Mouse (Mus musculus) kidney, embryonic 16.5 days (tissue): ENCODE measurements at regions not wholly inside any gene's neighbourhood (a gene's known extent, or its start where the extent isn't known, plus 50 kb on each side); places are given as distances from the start of the nearest gene placed in this dataset.

Experiments used
- ATAC-seq: fragments of 200-750 bp; cut with Nextera tagmentation; 2 replicates; pipeline ENCODE4 v1.8.0; 2017; ENCODE audit warnings: moderate TSS enrichment; ENCODE audit not compliant: low FRiP score, low TSS enrichment
- H3K27ac ChIP-seq: fragments of 300-500 bp; sonication (generic); 2 replicates; pipeline ENCODE4 v1.5.1; 2014; ENCODE audit warnings: low read length
- H3K27me3 ChIP-seq: fragments of 300-500 bp; sonication (generic); 2 replicates; pipeline ENCODE4 v1.6.1; 2014; ENCODE audit warnings: low read length, control low read depth, mixed read lengths; ENCODE audit not compliant: insufficient read depth
- H3K36me3 ChIP-seq: fragments of 300-500 bp; sonication (generic); 2 replicates; pipeline ENCODE4 v1.6.1; 2014; ENCODE audit warnings: low read length, control low read depth, mixed read lengths; ENCODE audit not compliant: insufficient read depth
- H3K4me1 ChIP-seq: fragments of 300-500 bp; sonication (generic); 2 replicates; pipeline ENCODE4 v1.6.1; 2014; ENCODE audit warnings: low read length, control low read depth, mixed read lengths; ENCODE audit not compliant: insufficient read depth
- H3K4me2 ChIP-seq: fragments of 300-500 bp; sonication (generic); replicated peaks from 2 replicates; pipeline ENCODE4 v1.6.1; 2014; ENCODE audit warnings: low read depth, low read length
- H3K4me3 ChIP-seq: fragments of 300-500 bp; sonication (generic); 2 replicates; pipeline ENCODE4 v1.5.1; 2014; ENCODE audit warnings: mild to moderate bottlenecking, low read length
- H3K9ac ChIP-seq: fragments of 300-500 bp; sonication (generic); replicated peaks from 2 replicates; pipeline ENCODE4 v1.6.1; 2014; ENCODE audit warnings: low read length
- H3K9me3 ChIP-seq: fragments of 300-500 bp; sonication (generic); 2 replicates; pipeline ENCODE4 v1.6.1; 2016; ENCODE audit warnings: low read length, control low read depth
- WGBS: fragments of 180-500 bp; shearing (Covaris S2); extraction: QIAGEN DNeasy Blood & Tissue Kit; methylation state at CpG from one replicate; pipeline ENCODE4 v1.1.7; 2014; 5-methylcytosine and 5-hydroxymethylcytosine counted together

- H3K27me3 ChIP-seq: no peaks in the 10 kb centered on the region
- no peak overlapping the region for H3K9ac ChIP-seq
- H3K4me1 ChIP-seq: no peaks in the 10 kb centered on the region
- H3K4me2 ChIP-seq: no peak overlapping the region
- no peak overlapping the region for H3K4me3 ChIP-seq
- H3K36me3 ChIP-seq: no peaks in the 10 kb centered on the region
- no peaks in the 10 kb centered on the region for H3K9me3 ChIP-seq
- peak; percentile 87; the same call in 1 of the 2 replicates for ATAC-seq
- H3K27ac ChIP-seq: no peak overlapping the region
- 12% methylated on average over 4 of the region's 4 CpGs for WGBS
Observed at GRCm38 (mm10) chr3:125813798-125814197, 124.6 kb downstream of the Ugt8a start.

GRCm38 (mm10) chr3:125812829-125813228 lies 125.6 kb downstream of the Ugt8a start:
- no peak for ATAC-seq
- WGBS: 83% methylated on average over 4 of the region's 4 CpGs
- H3K9ac ChIP-seq: no peak overlapping the region

GRCm38 (mm10) chr3:125794606-125795005 lies 143.8 kb downstream of the Ugt8a start:
- Histone ChIP-seq H3K9me3 (no peaks in the 10 kb centered on the region), H3K4me2 (no peak overlapping the region), H3K27me3 (no peaks in the 10 kb centered on the region), H3K4me1 (no peaks in the 10 kb centered on the region), H3K9ac (no peak overlapping the region), H3K27ac (no peak overlapping the region), H3K36me3 (no peaks in the 10 kb centered on the region), H3K4me3 (no peak overlapping the region)
- no peak for ATAC-seq
- WGBS: 71% methylated on average over 1 of the region's 1 CpGs

More at GRCm38 (mm10) chr3:125812829-125813228, 125.6 kb downstream of the Ugt8a start:
- no peak overlapping the region for H3K4me2 ChIP-seq
- H3K36me3 ChIP-seq: no peaks in the 10 kb centered on the region
- H3K4me3 ChIP-seq: no peak overlapping the region
- no peaks in the 10 kb centered on the region for H3K27me3 ChIP-seq
- no peaks in the 10 kb centered on the region for H3K4me1 ChIP-seq
- H3K9me3 ChIP-seq: no peaks in the 10 kb centered on the region
- H3K27ac ChIP-seq: no peak overlapping the region

- Histone ChIP-seq H3K4me2 (no peak overlapping the region), H3K27me3 (no peaks in the 10 kb centered on the region), H3K9me3 (no peaks in the 10 kb centered on the region), H3K4me3 (no peak overlapping the region), H3K36me3 (no peaks in the 10 kb centered on the region), H3K27ac (no peak overlapping the region), H3K4me1 (no peaks in the 10 kb centered on the region), H3K9ac (no peak overlapping the region)
- 60% methylated on average over 4 of the region's 4 CpGs for WGBS
- ATAC-seq: no peak
Observed at GRCm38 (mm10) chr3:125781357-125781756, 157.1 kb downstream of the Ugt8a start.

- Histone ChIP-seq H3K27ac (no peak overlapping the region), H3K4me3 (no peak overlapping the region), H3K36me3 (no peaks in the 10 kb centered on the region), H3K9ac (no peak overlapping the region), H3K27me3 (no peaks in the 10 kb centered on the region), H3K9me3 (no peaks in the 10 kb centered on the region), H3K4me2 (no peak overlapping the region), H3K4me1 (no peaks in the 10 kb centered on the region)
- 63% methylated on average over 3 of the region's 3 CpGs for WGBS
- ATAC-seq: no peak
Observed at GRCm38 (mm10) chr3:125780251-125780650, 158.2 kb downstream of the Ugt8a start.
